Mouse (Mus musculus): Measurements from ENCODE around the gene Ttyh1. TPM values are rescaled to one million over a fixed set of nuclear protein-coding genes. Genes with fewer than 3 reads are reported as not detected.
A peak's percentile ranks its signal among the peaks of the same experiment; 100 is the strongest.

Ttyh1 gene
- polyA plus RNA-seq, 1 experiment from 2014 or later: 1.3 TPM

DNA sequence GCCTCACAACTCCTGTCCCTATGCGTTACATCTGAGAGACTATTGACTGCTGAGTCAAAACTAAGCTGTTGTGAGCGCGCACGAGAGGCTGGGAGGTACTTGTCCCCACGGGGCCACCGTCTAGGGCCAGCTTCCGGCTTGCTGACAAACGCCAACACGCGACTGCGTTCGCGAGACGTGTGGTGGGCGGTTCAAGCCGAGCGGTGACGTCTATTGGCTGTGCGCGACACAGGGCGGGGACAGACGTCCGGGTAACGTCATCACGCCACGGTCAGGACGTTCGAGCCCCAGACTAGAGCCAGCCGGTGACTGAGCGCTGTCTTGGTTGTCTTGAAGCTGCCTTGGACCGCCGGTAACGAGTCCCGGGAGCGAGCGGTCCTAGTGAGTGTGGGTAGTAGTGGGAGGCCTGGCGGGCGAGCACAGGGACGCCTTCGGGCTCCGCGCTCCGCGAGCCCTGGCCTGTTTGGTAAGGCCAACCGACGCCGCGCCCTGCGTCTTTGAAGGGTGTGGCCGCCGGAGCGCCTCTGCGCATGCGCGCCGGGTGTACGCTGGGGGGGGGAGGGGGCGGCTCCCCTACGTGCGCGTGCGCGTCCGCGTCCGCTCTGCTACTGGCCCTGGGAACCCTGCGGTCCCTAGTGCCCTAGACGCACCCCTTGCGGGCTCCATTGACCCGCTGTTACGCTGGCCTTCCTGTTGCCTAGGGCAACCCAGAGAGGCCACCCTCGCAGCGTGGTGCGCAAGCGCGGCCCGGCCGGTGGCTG is 17.7 kb downstream of the Ttyh1 start, which contains the start of gene Leng8:
Leng8 (plus strand) TSS at position 269 of the 761 bp plus-strand sequence.
- WGBS: under 1% methylated on average over 67 of the region's 78 CpGs
- no peaks in the 10 kb centered on the region for H3K27me3 ChIP-seq (ENCODE audit: control insufficient read depth, insufficient read depth, low read length)
- ATAC-seq (replicated peaks; ENCODE audit: extremely low read depth, insufficient read depth, low FRiP score): peak; percentile 99

GRCm38 (mm10) chr7:4137746-4138145 is 18.5 kb downstream of the Ttyh1 start:
- 49% methylated on average over 3 of the region's 3 CpGs for WGBS
- Histone ChIP-seq H3K4me2 (ENCODE audit: low read depth, low read length) (peak overlapping the region; percentile 88), H3K27me3 (ENCODE audit: control insufficient read depth, insufficient read depth, low read length) (no peaks in the 10 kb centered on the region), H3K36me3 (ENCODE audit: control insufficient read depth, insufficient read depth) (peaks cover 43% of the 10 kb centered on the region), H3K9ac (ENCODE audit: low read length) (peak overlapping the region; percentile 95), H3K4me1 (ENCODE audit: control insufficient read depth, insufficient read depth, low read length) (peaks cover 12% of the 10 kb centered on the region), H3K9me3 (replicated peaks; ENCODE audit: control insufficient read depth, low read length) (no peaks in the 10 kb centered on the region), H3K4me3 (ENCODE audit: low read length) (peak overlapping the region; percentile 100), H3K27ac (ENCODE audit: low read length) (peak overlapping the region; percentile 97)
- ATAC-seq (replicated peaks; ENCODE audit: extremely low read depth, insufficient read depth, low FRiP score): no peak

More for the DNA sequence above, 17.7 kb downstream of the Ttyh1 start, which contains the start of gene Leng8:
- Histone ChIP-seq H3K4me1 (ENCODE audit: control insufficient read depth, insufficient read depth, low read length) (peaks cover 12% of the 10 kb centered on the region), H3K36me3 (ENCODE audit: control insufficient read depth, insufficient read depth) (peaks cover 35% of the 10 kb centered on the region), H3K9me3 (replicated peaks; ENCODE audit: control insufficient read depth, low read length) (no peaks in the 10 kb centered on the region), H3K4me2 (ENCODE audit: low read depth, low read length) (peak within 1 kb of the TSS; percentile 95), H3K4me3 (ENCODE audit: low read length) (peak within 1 kb of the TSS; percentile 100), H3K9ac (ENCODE audit: low read length) (peak within 1 kb of the TSS; percentile 95), H3K27ac (ENCODE audit: low read length) (peak within 1 kb of the TSS; percentile 97)

- H3K4me2 ChIP-seq (ENCODE audit: low read depth, low read length): peak overlapping the region; percentile 88
- H3K4me3 ChIP-seq (ENCODE audit: low read length): peak overlapping the region; percentile 100
- H3K36me3 ChIP-seq (ENCODE audit: control insufficient read depth, insufficient read depth): peaks cover 48% of the 10 kb centered on the region
- ATAC-seq (replicated peaks; ENCODE audit: extremely low read depth, insufficient read depth, low FRiP score): no peak
- H3K4me1 ChIP-seq (ENCODE audit: control insufficient read depth, insufficient read depth, low read length): peaks cover 12% of the 10 kb centered on the region
- H3K27ac ChIP-seq (ENCODE audit: low read length): no peak overlapping the region
- peak overlapping the region; percentile 95; the same call in 1 of the 2 replicates for H3K9ac ChIP-seq (ENCODE audit: low read length)
- no peaks in the 10 kb centered on the region for H3K9me3 ChIP-seq (replicated peaks; ENCODE audit: control insufficient read depth, low read length)
- 75% methylated on average over 2 of the region's 2 CpGs for WGBS
- H3K27me3 ChIP-seq (ENCODE audit: control insufficient read depth, insufficient read depth, low read length): no peaks in the 10 kb centered on the region
Measured at GRCm38 (mm10) chr7:4138181-4138580, 19.0 kb downstream of the Ttyh1 start.

GRCm38 (mm10) chr7:4138671-4139070 is 19.5 kb downstream of the Ttyh1 start:
- Histone ChIP-seq H3K4me2 (ENCODE audit: low read depth, low read length) (no peak overlapping the region), H3K27me3 (ENCODE audit: control insufficient read depth, insufficient read depth, low read length) (no peaks in the 10 kb centered on the region), H3K36me3 (ENCODE audit: control insufficient read depth, insufficient read depth) (peaks cover 52% of the 10 kb centered on the region), H3K4me3 (ENCODE audit: low read length) (no peak overlapping the region), H3K4me1 (ENCODE audit: control insufficient read depth, insufficient read depth, low read length) (peaks cover 12% of the 10 kb centered on the region), H3K27ac (ENCODE audit: low read length) (no peak overlapping the region), H3K9me3 (replicated peaks; ENCODE audit: control insufficient read depth, low read length) (no peaks in the 10 kb centered on the region), H3K9ac (ENCODE audit: low read length) (no peak overlapping the region)
- WGBS: 88% methylated on average over 7 of the region's 7 CpGs
- no peak for ATAC-seq (replicated peaks; ENCODE audit: extremely low read depth, insufficient read depth, low FRiP score)

DNA sequence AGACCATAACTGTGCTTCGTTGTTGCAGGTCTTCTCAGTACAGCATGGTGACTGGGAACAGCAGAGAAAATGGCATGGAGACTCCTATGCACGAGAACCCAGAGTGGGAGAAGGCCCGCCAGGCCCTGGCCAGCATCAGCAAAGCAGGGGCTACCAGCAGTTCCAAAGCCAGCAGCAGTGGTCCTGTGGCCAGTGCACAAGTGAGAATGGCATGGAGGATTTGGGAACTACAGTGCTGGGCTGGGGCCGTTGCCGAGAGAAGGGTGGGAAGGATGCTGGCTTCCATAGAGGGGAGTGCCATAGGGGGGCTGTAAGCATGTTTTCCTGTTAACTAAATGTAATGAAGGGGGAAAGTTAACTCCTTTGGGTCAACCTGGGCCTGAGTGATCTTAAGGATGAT is 20.2 kb downstream of the Ttyh1 start:
- no peaks in the 10 kb centered on the region for H3K9me3 ChIP-seq (replicated peaks; ENCODE audit: control insufficient read depth, low read length)
- ATAC-seq (replicated peaks; ENCODE audit: extremely low read depth, insufficient read depth, low FRiP score): no peak
- peaks cover 12% of the 10 kb centered on the region for H3K4me1 ChIP-seq (ENCODE audit: control insufficient read depth, insufficient read depth, low read length)
- 92% methylated on average over 5 of the region's 5 CpGs for WGBS
- no peak overlapping the region for H3K4me2 ChIP-seq (ENCODE audit: low read depth, low read length)
- peaks cover 60% of the 10 kb centered on the region for H3K36me3 ChIP-seq (ENCODE audit: control insufficient read depth, insufficient read depth)
- H3K9ac ChIP-seq (ENCODE audit: low read length): no peak overlapping the region
- H3K27me3 ChIP-seq (ENCODE audit: control insufficient read depth, insufficient read depth, low read length): no peaks in the 10 kb centered on the region
- H3K4me3 ChIP-seq (ENCODE audit: low read length): no peak overlapping the region
- H3K27ac ChIP-seq (ENCODE audit: low read length): no peak overlapping the region

GRCm38 (mm10) chr7:4141648-4142325 is 22.6 kb downstream of the Ttyh1 start:
- H3K4me1 ChIP-seq (ENCODE audit: control insufficient read depth, insufficient read depth, low read length): peaks cover 10% of the 10 kb centered on the region
- no peak overlapping the region for H3K4me3 ChIP-seq (ENCODE audit: low read length)
- H3K27ac ChIP-seq (ENCODE audit: low read length): no peak overlapping the region
- no peaks in the 10 kb centered on the region for H3K9me3 ChIP-seq (replicated peaks; ENCODE audit: control insufficient read depth, low read length)
- no peaks in the 10 kb centered on the region for H3K27me3 ChIP-seq (ENCODE audit: control insufficient read depth, insufficient read depth, low read length)
- peaks cover 84% of the 10 kb centered on the region for H3K36me3 ChIP-seq (ENCODE audit: control insufficient read depth, insufficient read depth)
- no peak overlapping the region for H3K4me2 ChIP-seq (ENCODE audit: low read depth, low read length)
- 93% methylated on average over 6 of the region's 6 CpGs for WGBS
- no peak for ATAC-seq (replicated peaks; ENCODE audit: extremely low read depth, insufficient read depth, low FRiP score)
- no peak overlapping the region for H3K9ac ChIP-seq (ENCODE audit: low read length)

- ATAC-seq (replicated peaks; ENCODE audit: extremely low read depth, insufficient read depth, low FRiP score): no peak
- 93% methylated on average over 10 of the region's 10 CpGs for WGBS
- Histone ChIP-seq H3K36me3 (ENCODE audit: control insufficient read depth, insufficient read depth) (peaks cover 90% of the 10 kb centered on the region), H3K4me1 (ENCODE audit: control insufficient read depth, insufficient read depth, low read length) (peaks cover 7% of the 10 kb centered on the region), H3K9me3 (replicated peaks; ENCODE audit: control insufficient read depth, low read length) (no peaks in the 10 kb centered on the region), H3K27me3 (ENCODE audit: control insufficient read depth, insufficient read depth, low read length) (no peaks in the 10 kb centered on the region), H3K9ac (ENCODE audit: low read length) (no peak overlapping the region), H3K27ac (ENCODE audit: low read length) (no peak overlapping the region), H3K4me3 (ENCODE audit: low read length) (no peak overlapping the region), H3K4me2 (ENCODE audit: low read depth, low read length) (no peak overlapping the region)
Measured at GRCm38 (mm10) chr7:4142796-4143445, 23.7 kb downstream of the Ttyh1 start.

- Histone ChIP-seq H3K27ac (ENCODE audit: low read length) (no peak overlapping the region), H3K9ac (ENCODE audit: low read length) (no peak overlapping the region), H3K4me1 (ENCODE audit: control insufficient read depth, insufficient read depth, low read length) (peaks cover 6% of the 10 kb centered on the region), H3K9me3 (replicated peaks; ENCODE audit: control insufficient read depth, low read length) (no peaks in the 10 kb centered on the region), H3K27me3 (ENCODE audit: control insufficient read depth, insufficient read depth, low read length) (no peaks in the 10 kb centered on the region), H3K4me2 (ENCODE audit: low read depth, low read length) (no peak overlapping the region), H3K4me3 (ENCODE audit: low read length) (no peak overlapping the region), H3K36me3 (ENCODE audit: control insufficient read depth, insufficient read depth) (peaks cover 88% of the 10 kb centered on the region)
- ATAC-seq (replicated peaks; ENCODE audit: extremely low read depth, insufficient read depth, low FRiP score): no peak
- WGBS: 93% methylated on average over 19 of the region's 19 CpGs
Measured at GRCm38 (mm10) chr7:4143506-4143905, 24.3 kb downstream of the Ttyh1 start.

GRCm38 (mm10) chr7:4144046-4144445 is 24.8 kb downstream of the Ttyh1 start:
- Histone ChIP-seq H3K4me3 (ENCODE audit: low read length) (no peak overlapping the region), H3K9ac (ENCODE audit: low read length) (no peak overlapping the region), H3K27me3 (ENCODE audit: control insufficient read depth, insufficient read depth, low read length) (no peaks in the 10 kb centered on the region), H3K36me3 (ENCODE audit: control insufficient read depth, insufficient read depth) (peaks cover 83% of the 10 kb centered on the region), H3K9me3 (replicated peaks; ENCODE audit: control insufficient read depth, low read length) (no peaks in the 10 kb centered on the region), H3K27ac (ENCODE audit: low read length) (no peak overlapping the region), H3K4me1 (ENCODE audit: control insufficient read depth, insufficient read depth, low read length) (peaks cover 8% of the 10 kb centered on the region), H3K4me2 (ENCODE audit: low read depth, low read length) (no peak overlapping the region)
- WGBS: 94% methylated on average over 13 of the region's 13 CpGs
- ATAC-seq (replicated peaks; ENCODE audit: extremely low read depth, insufficient read depth, low FRiP score): no peak

All from heart, embryonic 16.5 days (tissue).